Mouse (Mus musculus) C2C12 (cell line): Measurements from ENCODE around the gene Cfap43.

Experiments used
- CTCF ChIP-seq: IDR thresholded peaks from one replicate; pipeline ENCODE4 v1.5.1; 2011; ENCODE audit not compliant: control insufficient read depth, insufficient read depth, insufficient read length
- FOSL1 ChIP-seq: IDR thresholded peaks from one replicate; pipeline ENCODE4 v1.8.0; 2011; ENCODE audit warnings: mild to moderate bottlenecking, low read length; ENCODE audit not compliant: poor library complexity, insufficient read depth, severe bottlenecking
- MAX ChIP-seq: IDR thresholded peaks from one replicate; pipeline ENCODE4 v1.6.1; 2011; ENCODE audit warnings: mild to moderate bottlenecking, control low read depth
- MYOG ChIP-seq: IDR thresholded peaks from one replicate; pipeline ENCODE4 v1.6.1; 2011; ENCODE audit not compliant: control insufficient read depth, insufficient read length; ENCODE audit errors: extremely low read depth

DNA sequence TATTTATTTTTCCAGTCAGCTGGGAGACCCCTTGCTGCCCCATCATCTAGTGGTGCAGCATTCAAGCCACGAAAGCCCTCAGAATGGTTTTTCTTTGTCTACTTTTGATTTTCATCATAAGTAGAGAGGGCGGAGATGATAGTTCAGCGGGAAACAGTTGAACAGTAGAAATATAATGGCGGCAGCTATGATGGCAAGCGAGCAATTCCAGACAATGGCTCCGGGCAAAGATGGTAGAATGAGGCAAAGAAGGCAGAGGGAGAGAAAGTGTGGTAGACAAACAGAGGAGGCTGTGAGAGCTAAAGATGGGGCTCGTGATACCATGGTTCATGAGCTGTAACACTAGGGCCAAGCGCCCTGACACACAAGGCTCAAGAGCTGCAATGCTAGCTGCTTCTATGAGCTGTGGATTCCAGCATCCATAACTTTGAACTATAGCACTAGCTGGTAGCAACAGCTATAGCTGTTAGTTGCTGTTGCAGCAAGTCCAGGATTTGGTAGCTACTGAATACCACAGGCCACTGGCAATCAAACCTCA, 213.2 kb downstream of the Cfap43 start:
- TF ChIP-seq CTCF = no peak
- TF ChIP-seq MAX = no peak
- TF ChIP-seq MYOG = no peak
- TF ChIP-seq FOSL1 = no peak
